Mouse (Mus musculus) heart, adult 2 months (tissue): ENCODE data around the gene Arhgap28. TPM values are rescaled to one million over a fixed set of nuclear protein-coding genes. Genes with fewer than 3 reads are reported as not detected.

Experiments
- DNase-seq, 2 experiments: peaks; one replicate each; pipeline ENCODE4 v3.0.0; 2021
- H3K27ac ChIP-seq: fragments of 200-600 bp; 2 replicates; pipeline ENCODE4 v1.8.1; 2022
- H3K27me3 ChIP-seq: fragments of 200-500 bp; 2 replicates; pipeline ENCODE4 v1.6.1; 2012; ENCODE audit warnings: mild to moderate bottlenecking, low read length, inconsistent platforms, mixed read lengths; ENCODE audit not compliant: control insufficient read depth, insufficient read depth
- H3K36me3 ChIP-seq: fragments of 200-500 bp; 2 replicates; pipeline ENCODE4 v1.6.1; 2012; ENCODE audit warnings: low read length, inconsistent platforms; ENCODE audit not compliant: control insufficient read depth, insufficient read depth
- H3K4me1 ChIP-seq: fragments of 200-500 bp; 2 replicates; pipeline ENCODE4 v1.6.1; 2011; ENCODE audit warnings: low read length; ENCODE audit not compliant: control insufficient read depth, insufficient read depth
- H3K4me3 ChIP-seq: fragments of 200-600 bp; 2 replicates; pipeline ENCODE4 v1.8.1; 2022
- H3K79me2 ChIP-seq: fragments of 200-500 bp; replicated peaks from 2 replicates; pipeline ENCODE4 v1.6.1; 2012; ENCODE audit warnings: mild to moderate bottlenecking, inconsistent platforms, low read length, moderate library complexity, mixed read lengths; ENCODE audit not compliant: control insufficient read depth, insufficient read depth
- H3K9ac ChIP-seq: fragments of 200-500 bp; 2 replicates; pipeline ENCODE4 v1.6.1; 2012; ENCODE audit warnings: low read depth, mild to moderate bottlenecking, control low read depth, inconsistent platforms, low read length, mixed read lengths
- CTCF ChIP-seq: fragments of 200-600 bp; IDR thresholded peaks from 2 replicates; pipeline ENCODE4 v1.8.1; 2022; ENCODE audit warnings: antibody characterized with exemption, mild to moderate bottlenecking, moderate library complexity
- EP300 ChIP-seq: fragments of 200-500 bp; IDR thresholded peaks from 2 replicates; pipeline ENCODE4 v1.6.1; 2011; ENCODE audit warnings: low read depth, low read length, control low read depth; ENCODE audit not compliant: insufficient read depth
- POLR2A ChIP-seq: fragments of 200-500 bp; IDR thresholded peaks from 2 replicates; pipeline ENCODE4 v1.6.1; 2011; ENCODE audit warnings: mild to moderate bottlenecking, low read depth, low read length, control low read depth; ENCODE audit not compliant: insufficient read depth
- WGBS: fragments of 180-500 bp; shearing (Covaris S2); methylation state at CpG from one replicate; pipeline ENCODE4 v1.1.7; 2018; 5-methylcytosine and 5-hydroxymethylcytosine counted together
- intact Hi-C: fragments of 180-260 bp; cut with DNase I; formaldehyde crosslinking; loops from one replicate; pipeline ENCODE4 v1.15.1; 2025
- polyA plus RNA-seq: library from polyadenylated mRNA; depleted of rRNA; stranded (reverse); fragments of >200 nt; gene quantifications from 2 replicates; pipeline ENCODE4 v1.2.3, GENCODE M21; 2012
- total RNA-seq, 2 experiments: library from RNA; stranded (reverse); gene quantifications; 2 replicates each; pipeline ENCODE4 v1.2.3; 2021

Arhgap28 gene
- total and polyA plus RNA-seq, 3 experiments = 1.6 to 2.5 (median 1.9) TPM

GRCm38 (mm10) chr17:67944256-67944655 is 59.7 kb downstream of the Arhgap28 start:
- Histone ChIP-seq H3K9ac (no peak overlapping the region), H3K79me2 (no peaks in the 10 kb centered on the region; the same call in 1 of the 2 replicates), H3K4me3 (no peak overlapping the region), H3K27me3 (no peaks in the 10 kb centered on the region), H3K27ac (no peak overlapping the region), H3K36me3 (peaks cover 3% of the 10 kb centered on the region; the same call in 1 of the 2 replicates), H3K4me1 (peaks cover 3% of the 10 kb centered on the region)
- DNase-seq = no peak
- intact Hi-C loops = no loop called here
- 45% methylated on average over 7 of the region's 7 CpGs for WGBS
- no peak for TF ChIP-seq EP300
- TF ChIP-seq POLR2A = no peak
- no peak for TF ChIP-seq CTCF

- Histone ChIP-seq H3K36me3 (peaks cover under 1% of the 10 kb centered on the region; the same call in 1 of the 2 replicates), H3K4me1 (peaks cover 3% of the 10 kb centered on the region), H3K9ac (no peak overlapping the region), H3K79me2 (no peaks in the 10 kb centered on the region; the same call in 1 of the 2 replicates), H3K27me3 (no peaks in the 10 kb centered on the region), H3K4me3 (no peak overlapping the region), H3K27ac (no peak overlapping the region)
- intact Hi-C loops = no loop called here
- no peak for TF ChIP-seq CTCF
- no peak for TF ChIP-seq POLR2A
- TF ChIP-seq EP300 = no peak
- no peak for DNase-seq
- WGBS = 81% methylated on average over 6 of the region's 6 CpGs
These were observed 62.9 kb downstream of the Arhgap28 start for GRCm38 (mm10) chr17:67941026-67941425.

DNA sequence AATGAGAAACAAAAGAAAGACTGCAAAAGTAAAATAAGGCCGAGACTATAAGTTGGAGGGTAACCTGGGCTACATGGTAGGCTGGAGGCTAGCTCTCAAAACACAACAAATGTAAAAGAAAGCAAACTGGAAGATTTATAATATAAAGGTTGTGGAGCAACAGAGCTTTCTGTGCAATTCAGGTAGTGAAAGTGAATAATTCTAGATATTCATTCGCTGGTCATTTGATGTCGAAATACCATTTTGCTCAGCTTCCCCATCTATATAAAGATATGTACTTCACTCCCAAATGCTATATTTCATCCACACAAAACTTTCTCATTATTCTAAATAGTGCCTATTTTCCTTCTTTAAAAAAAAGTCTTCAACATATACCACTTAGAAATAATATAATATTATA is 66.9 kb downstream of the Arhgap28 start:
- Histone ChIP-seq H3K4me3 (no peak overlapping the region), H3K4me1 (no peaks in the 10 kb centered on the region), H3K9ac (no peak overlapping the region), H3K27ac (no peak overlapping the region), H3K79me2 (no peaks in the 10 kb centered on the region), H3K36me3 (no peaks in the 10 kb centered on the region), H3K27me3 (no peaks in the 10 kb centered on the region)
- no peak for DNase-seq
- TF ChIP-seq EP300 = no peak
- WGBS = 89% methylated on average over 3 of the region's 3 CpGs
- intact Hi-C loops = no loop called here

DNA sequence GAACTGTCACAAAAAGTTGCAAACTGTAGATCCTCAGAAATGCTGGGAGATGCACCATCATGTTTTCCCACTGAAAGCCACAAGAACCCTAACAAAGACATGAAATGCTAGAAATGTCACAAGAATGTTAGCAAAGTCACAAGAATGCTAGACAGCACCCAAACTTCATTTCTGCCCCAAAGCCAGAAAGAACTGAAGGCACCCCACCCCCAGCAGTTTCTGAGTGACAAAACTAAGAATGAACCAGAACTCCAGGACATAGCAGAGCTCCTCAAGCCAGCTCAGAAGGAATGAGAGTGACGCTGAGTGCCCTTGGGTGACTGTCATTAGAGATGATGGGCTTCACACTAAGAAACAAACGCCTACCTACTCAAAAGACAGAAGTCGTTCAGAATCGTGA is 68.4 kb downstream of the Arhgap28 start:
- intact Hi-C loops = no loop called here
- no peak for DNase-seq
- Histone ChIP-seq H3K4me1 (no peaks in the 10 kb centered on the region), H3K27ac (no peak overlapping the region), H3K36me3 (no peaks in the 10 kb centered on the region), H3K27me3 (no peaks in the 10 kb centered on the region), H3K79me2 (no peaks in the 10 kb centered on the region), H3K4me3 (no peak overlapping the region), H3K9ac (no peak overlapping the region)
- TF ChIP-seq EP300 = no peak
- no peak for TF ChIP-seq POLR2A
- no peak for TF ChIP-seq CTCF
- WGBS = 86% methylated on average over 4 of the region's 4 CpGs

- no peak overlapping the region for H3K9ac ChIP-seq
- TF ChIP-seq CTCF (no peak), EP300 (no peak), POLR2A (no peak)
- no peak overlapping the region for H3K27ac ChIP-seq
- WGBS = 60% methylated on average over 6 of the region's 6 CpGs
- H3K27me3 ChIP-seq = no peaks in the 10 kb centered on the region
- H3K36me3 ChIP-seq = no peaks in the 10 kb centered on the region
- peaks cover 2% of the 10 kb centered on the region; the same call in 1 of the 2 replicates for H3K79me2 ChIP-seq
- intact Hi-C loops = no loop called here
- DNase-seq = no peak
- no peaks in the 10 kb centered on the region for H3K4me1 ChIP-seq
- no peak overlapping the region for H3K4me3 ChIP-seq
These were observed 72.5 kb downstream of the Arhgap28 start for GRCm38 (mm10) chr17:67931396-67931795.

DNA sequence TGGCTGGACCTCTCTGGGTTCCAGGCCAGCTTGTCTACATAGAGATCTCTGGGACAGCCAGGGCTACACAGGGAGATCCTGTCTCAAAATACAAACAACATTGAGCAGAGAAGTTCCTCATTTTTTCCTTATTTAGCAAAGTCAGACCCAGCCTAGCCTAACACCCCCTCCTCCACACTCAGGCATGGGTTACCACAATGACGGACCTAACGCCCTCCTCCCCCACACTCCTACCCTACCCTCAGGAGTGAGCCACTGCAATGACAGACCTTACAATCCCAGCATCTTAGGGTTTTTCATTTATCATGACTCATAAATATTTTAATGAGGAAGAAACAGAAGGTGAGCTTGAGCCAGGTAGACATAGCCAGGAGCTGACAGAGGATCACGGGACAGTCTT is 73.0 kb downstream of the Arhgap28 start:
- intact Hi-C loops = no loop called here
- no peak overlapping the region for H3K9ac ChIP-seq
- no peak for DNase-seq
- H3K27me3 ChIP-seq = no peaks in the 10 kb centered on the region
- no peaks in the 10 kb centered on the region for H3K36me3 ChIP-seq
- TF ChIP-seq EP300 (no peak), CTCF (no peak), POLR2A (no peak)
- H3K27ac ChIP-seq = no peak overlapping the region
- H3K4me1 ChIP-seq = no peaks in the 10 kb centered on the region
- H3K79me2 ChIP-seq = peaks cover 2% of the 10 kb centered on the region; the same call in 1 of the 2 replicates
- 85% methylated on average over 3 of the region's 3 CpGs for WGBS
- no peak overlapping the region for H3K4me3 ChIP-seq
